Mouse (Mus musculus) embryo, embryonic 10 days (tissue): ENCODE data around the gene Mrpl22.
A peak's percentile ranks its signal among the peaks of the same experiment; 100 is the strongest.
"Not testable (repeated sequence)": the region's sequence is repeated elsewhere in the genome, so short reads cannot be mapped to it uniquely, and the experiment has no call there.

Experiments used
- DNase-seq: peaks from one replicate; pipeline ENCODE4 v3.0.0-alpha.2; 2015; ENCODE audit warnings: low spot score

The Mrpl22 gene

GRCm38 (mm10) chr11:58171459-58172091 lies at the start of gene Mrpl22:
Gene Mrpl22, plus strand, starts transcription at chr11:58171661.
- DNase-seq = peak; percentile 99

- DNase-seq = no peak
Observed at GRCm38 (mm10) chr11:58123711-58124110, 47.8 kb upstream of the Mrpl22 start.

- DNase-seq = no peak
Observed at GRCm38 (mm10) chr11:58125021-58125420, 46.4 kb upstream of the Mrpl22 start.

DNA sequence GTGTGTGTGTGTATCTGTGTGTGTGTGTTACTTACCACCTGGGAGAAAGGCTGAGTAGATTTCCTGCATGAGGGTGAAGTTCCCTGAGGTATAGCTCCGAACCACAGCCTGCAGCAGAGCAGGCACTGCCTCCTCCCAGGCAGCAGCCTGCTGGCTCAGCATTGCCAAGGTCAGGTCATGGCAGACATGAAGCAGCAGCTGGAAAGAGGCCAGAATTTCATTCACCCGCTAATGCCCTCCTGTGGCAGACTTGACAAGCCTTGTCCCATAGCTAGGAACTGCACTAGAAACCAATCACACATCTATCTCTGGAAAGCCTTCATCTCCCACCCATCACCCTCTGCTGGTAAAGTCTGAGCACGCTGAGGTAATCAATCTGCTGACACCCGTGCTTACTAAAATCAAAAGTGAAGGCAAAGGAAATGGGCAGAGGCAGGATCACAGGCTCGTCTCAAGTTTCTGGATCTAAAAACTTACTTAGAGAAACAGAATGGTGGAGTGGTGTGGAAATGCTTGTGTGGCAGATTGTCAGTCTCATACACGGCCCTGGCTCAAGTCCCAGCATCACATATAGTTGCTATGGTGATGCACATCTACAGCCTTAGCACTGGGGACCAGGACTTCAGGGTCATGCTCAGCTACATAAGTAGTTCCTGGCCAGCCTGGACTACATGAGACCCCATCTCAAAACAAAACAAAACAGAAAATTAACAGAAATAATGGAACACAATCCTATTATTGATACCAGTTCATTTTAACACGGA lies 44.9 kb upstream of the Mrpl22 start:
- no peak for DNase-seq

GRCm38 (mm10) chr11:58127544-58127943 lies 43.9 kb upstream of the Mrpl22 start:
- DNase-seq = no peak

DNA sequence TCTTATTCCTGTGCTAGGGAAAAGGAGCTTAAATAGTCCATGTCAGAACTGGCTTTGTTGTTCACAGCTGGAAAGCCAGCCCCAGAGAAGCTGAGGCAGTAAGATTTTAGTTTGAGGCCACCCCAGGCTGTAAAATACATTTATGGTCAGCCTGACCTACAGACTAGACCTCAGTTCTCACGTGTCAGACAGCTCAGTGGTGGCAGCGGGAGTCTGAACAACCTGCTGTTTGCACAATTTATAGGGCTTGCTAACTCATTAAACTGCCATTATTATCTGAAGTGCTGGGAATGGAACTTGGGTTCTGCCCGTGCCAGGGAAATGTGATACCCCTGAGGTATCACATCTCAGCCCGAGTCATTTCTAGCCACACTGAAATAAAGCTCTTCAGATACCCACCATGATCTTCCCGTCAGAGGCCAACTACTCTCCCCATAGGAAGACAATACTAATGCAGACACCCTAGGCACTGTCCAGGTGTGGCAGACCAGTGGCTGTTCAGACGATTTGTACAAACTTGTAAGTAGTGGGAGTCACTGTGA lies 42.1 kb upstream of the Mrpl22 start:
- no peak for DNase-seq

DNA sequence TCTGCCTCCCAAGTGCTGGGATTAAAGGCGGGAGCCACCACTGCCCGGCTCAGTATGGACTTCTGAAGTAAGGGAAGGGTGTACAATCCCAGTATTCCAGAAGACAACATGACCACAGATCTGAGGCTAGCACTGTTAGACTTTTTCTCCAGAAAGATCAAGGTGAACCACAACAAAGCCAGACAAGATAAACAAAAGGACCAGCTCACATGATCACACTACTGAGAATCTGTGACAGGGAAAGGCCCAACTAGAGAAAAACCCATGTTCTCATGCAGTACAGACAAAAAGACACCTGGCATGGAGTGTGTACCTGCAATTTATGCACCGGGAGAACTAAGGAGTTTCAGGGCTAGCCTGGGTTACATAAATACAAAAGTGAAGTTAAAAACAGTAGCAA lies 39.4 kb upstream of the Mrpl22 start:
- no peak for DNase-seq

DNA sequence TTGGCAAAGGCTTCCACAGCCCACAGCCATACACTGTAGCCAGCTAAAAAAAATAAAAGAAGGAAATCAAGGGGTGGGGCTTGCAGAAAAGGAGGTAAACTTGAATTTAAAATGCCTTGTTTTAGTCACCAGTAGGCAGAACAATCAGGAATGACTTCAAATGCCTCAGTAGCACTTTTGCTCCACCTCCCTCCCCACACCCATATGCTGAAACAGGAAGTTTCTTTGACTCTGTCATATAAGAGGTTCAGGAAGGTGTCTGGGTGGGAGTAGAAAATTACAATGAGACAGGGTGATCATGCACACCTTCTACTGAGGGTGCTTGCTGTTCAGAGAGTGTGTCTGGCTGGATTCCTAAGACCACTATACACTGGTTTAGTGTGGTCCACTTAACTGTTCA lies 36.6 kb upstream of the Mrpl22 start:
- DNase-seq = no peak

DNA sequence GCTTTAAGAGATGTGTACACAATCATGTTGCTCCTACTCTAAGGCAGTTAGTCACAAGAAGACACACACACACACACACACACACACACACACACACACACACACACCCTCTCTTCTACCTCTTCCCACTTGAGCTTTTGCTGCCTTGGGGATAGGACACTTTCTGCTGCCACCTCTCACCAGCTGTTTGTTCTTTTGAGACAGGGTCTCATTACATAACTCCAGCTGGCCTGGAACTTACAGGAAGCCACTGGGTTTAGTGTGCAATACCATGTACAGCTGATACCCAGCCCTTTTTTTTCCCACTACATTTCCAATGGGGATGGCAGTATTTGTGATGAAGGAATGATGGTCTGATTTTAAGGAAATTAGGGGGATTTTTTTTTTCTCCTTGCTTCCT lies 36.2 kb upstream of the Mrpl22 start:
- no peak for DNase-seq

DNA sequence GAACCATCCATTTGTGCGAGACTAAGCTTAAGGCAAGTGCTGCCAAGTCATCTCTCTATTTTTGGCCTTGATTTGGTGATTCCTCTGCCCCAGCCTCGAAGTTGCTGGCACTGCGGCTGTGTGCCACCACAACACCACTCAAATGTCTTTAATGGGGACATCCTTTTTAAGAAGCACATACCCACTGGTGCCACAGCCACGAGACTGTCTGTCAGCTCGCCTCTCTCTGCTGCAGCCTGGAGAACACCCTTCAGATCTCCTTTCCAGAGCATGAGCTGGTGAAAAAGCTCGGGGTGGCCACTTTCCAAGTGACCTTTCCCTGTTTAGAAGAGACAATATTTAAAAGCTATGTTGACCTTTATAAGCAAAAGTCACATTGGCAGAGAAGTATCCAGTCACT lies 34.8 kb upstream of the Mrpl22 start:
- DNase-seq = no peak

DNA sequence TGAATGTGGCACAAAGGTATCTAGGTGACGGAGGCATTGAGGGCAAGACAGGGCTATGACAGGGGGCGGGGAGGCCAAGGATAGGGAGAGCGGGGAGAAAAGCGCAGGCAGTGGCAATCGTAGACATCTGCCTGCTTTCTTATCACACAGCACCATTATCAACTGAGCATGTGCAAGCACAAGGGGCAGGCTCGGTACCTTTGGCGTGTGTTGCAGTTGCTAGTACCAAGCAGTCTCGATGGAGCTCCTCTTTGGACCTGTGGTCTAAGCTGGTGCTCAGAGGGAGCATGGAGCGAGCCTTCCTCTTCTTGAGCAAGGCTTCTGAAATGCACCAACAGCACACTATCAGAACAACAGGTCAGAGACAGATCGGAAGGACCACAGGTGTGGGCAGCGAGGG lies 32.6 kb upstream of the Mrpl22 start:
- DNase-seq = no peak

GRCm38 (mm10) chr11:58139466-58139865 lies 32.0 kb upstream of the Mrpl22 start:
- DNase-seq = no peak

- DNase-seq = no peak
Observed at GRCm38 (mm10) chr11:58143704-58144426, 27.6 kb upstream of the Mrpl22 start.

- no peak for DNase-seq
Observed at GRCm38 (mm10) chr11:58146241-58146640, 25.2 kb upstream of the Mrpl22 start.

- DNase-seq = no peak
Observed at GRCm38 (mm10) chr11:58155458-58155857, 16.0 kb upstream of the Mrpl22 start.

GRCm38 (mm10) chr11:58156871-58157270 lies 14.6 kb upstream of the Mrpl22 start:
- DNase-seq = no peak

DNA sequence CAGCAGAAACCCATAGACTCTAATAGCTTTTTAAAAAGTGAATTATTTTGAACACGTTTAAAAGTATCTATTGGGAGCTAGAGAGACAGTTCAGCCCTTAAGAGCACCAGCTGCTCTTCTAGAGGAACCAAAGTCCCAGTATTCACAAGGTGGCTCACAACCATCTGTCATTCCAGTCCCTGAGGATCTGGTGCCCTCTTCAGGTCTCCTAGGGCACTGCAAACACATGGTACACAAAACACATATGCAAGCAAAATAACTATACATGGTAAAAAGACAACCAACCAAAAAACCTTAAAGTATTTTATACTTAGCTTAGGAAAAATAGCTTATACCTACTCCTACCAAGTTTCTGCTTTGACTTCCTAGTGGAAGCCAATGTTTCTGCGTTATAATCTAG lies 6.4 kb upstream of the Mrpl22 start:
- peak; percentile 12 for DNase-seq

GRCm38 (mm10) chr11:58167822-58168166 lies 3.7 kb upstream of the Mrpl22 start:
- peak; percentile 8 for DNase-seq

- DNase-seq = peak; percentile 82
Observed at GRCm38 (mm10) chr11:58168167-58168915, 3.1 kb upstream of the Mrpl22 start, which contains the start of gene Gemin5. Gene Gemin5, minus strand, starts transcription at chr11:58168539.

GRCm38 (mm10) chr11:58169666-58170065 lies 1.8 kb upstream of the Mrpl22 start:
- DNase-seq = no peak

DNA sequence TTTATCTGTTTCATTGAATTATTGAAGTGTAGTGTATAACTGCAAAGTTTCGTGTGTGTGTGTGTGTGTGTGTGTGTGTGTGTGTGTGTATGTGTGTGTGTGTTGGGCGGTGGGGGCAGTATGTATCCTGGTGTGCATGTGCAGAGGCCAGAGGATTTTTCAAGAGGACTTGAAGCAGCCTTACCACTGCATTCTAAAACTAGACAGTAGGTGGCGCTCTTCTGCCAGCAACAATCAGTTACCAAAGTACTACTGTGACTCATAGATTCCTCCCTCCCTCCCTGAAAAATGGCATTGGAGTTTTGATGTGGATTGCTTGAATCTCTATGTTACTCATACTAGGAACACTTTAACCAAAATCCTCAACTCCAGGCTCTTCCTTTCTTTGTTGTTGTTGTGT lies 8.1 kb downstream of the Mrpl22 start:
- peak; percentile 90 for DNase-seq

GRCm38 (mm10) chr11:58179986-58180385 lies 8.5 kb downstream of the Mrpl22 start:
- not testable (repeated sequence) for DNase-seq
